Comparison of ENCODE assay signal across 19 mouse cellular contexts in genomic region chr6:40347772-40348111, GRCm38 (mm10). TPM values are rescaled to one million over a fixed set of nuclear protein-coding genes. Genes with fewer than 3 reads are reported as not detected.
DNase-seq lines count a peak whose midpoint lies in the region; ATAC-seq lines count a peak whose summit lies in the region.
"Had no signal": no experiment of that assay in that cellular context is flagged by ENCODE, and none has a peak within 500 bp of the region (broad histone marks: within the 10 kb centered on the region; RNA-seq: fewer than 3 reads in every experiment).

No protein-coding gene starts in this region.

- no peak overlapping the region for H3K4me3 ChIP-seq in forebrain, embryonic 14.5 days (ENCODE audit: low read depth, low read length)
- no peak overlapping the region for H3K4me3 ChIP-seq in forebrain, embryonic 10.5 days
- no peak overlapping the region for H3K4me3 ChIP-seq in hindbrain, embryonic 16.5 days (ENCODE audit: low read length)
- no peak overlapping the region for H3K4me3 ChIP-seq in hindbrain, embryonic 10.5 days
- no peak overlapping the region for H3K4me3 ChIP-seq in lung, embryonic 16.5 days (ENCODE audit: low read length)
- no peak overlapping the region for H3K4me3 ChIP-seq in stomach, embryonic 15.5 days (replicated peaks)
- H3K4me3 ChIP-seq: embryonic facial prominence, embryonic 12.5 days; erythroblast, embryonic 14.5 days; heart, embryonic 10.5 days; kidney, embryonic 15.5 days; limb, embryonic 10.5 days; midbrain, embryonic 12.5 days had no signal

- H3K4me1 ChIP-seq in forebrain, embryonic 14.5 days (ENCODE audit: control insufficient read depth, insufficient read depth, low read length), result no peaks in the 10 kb centered on the region
- H3K4me1 ChIP-seq in forebrain, embryonic 10.5 days, result no peaks in the 10 kb centered on the region
- H3K4me1 ChIP-seq in hindbrain, embryonic 16.5 days (ENCODE audit: control insufficient read depth, insufficient read depth, low read depth, low read length), result peaks cover 7% of the 10 kb centered on the region
- H3K4me1 ChIP-seq in hindbrain, embryonic 10.5 days (replicated peaks), result no peaks in the 10 kb centered on the region
- H3K4me1 ChIP-seq in lung, embryonic 16.5 days (replicated peaks; ENCODE audit: control insufficient read depth, insufficient read depth, low read length), result 0 out of 2 replicates have a peak, but pooled peaks cover 3% of the 10 kb centered on the region
- H3K4me1 ChIP-seq in stomach, embryonic 15.5 days, result no peaks in the 10 kb centered on the region
- H3K4me1 ChIP-seq: embryonic facial prominence, embryonic 12.5 days; limb, embryonic 10.5 days; midbrain, embryonic 12.5 days had no signal

- 0 out of 2 replicates have a peak, but pooled peaks cover 15% of the 10 kb centered on the region for H3K36me3 ChIP-seq in forebrain, embryonic 14.5 days (ENCODE audit: control insufficient read depth, insufficient read depth, low read length)
- peaks cover 32% of the 10 kb centered on the region for H3K36me3 ChIP-seq in forebrain, embryonic 10.5 days (replicated peaks)
- peaks cover 5% of the 10 kb centered on the region for H3K36me3 ChIP-seq in hindbrain, embryonic 16.5 days (ENCODE audit: control insufficient read depth, insufficient read depth, low read length)
- peaks cover 38% of the 10 kb centered on the region for H3K36me3 ChIP-seq in hindbrain, embryonic 10.5 days
- no peaks in the 10 kb centered on the region for H3K36me3 ChIP-seq in lung, embryonic 16.5 days (ENCODE audit: control insufficient read depth, insufficient read depth, low read length)
- H3K36me3 ChIP-seq in stomach, embryonic 15.5 days, result peaks cover 4% of the 10 kb centered on the region; the same call in 1 of the 2 replicates

- H3K4me2 ChIP-seq in forebrain, embryonic 14.5 days (ENCODE audit: low read length), result no peak overlapping the region
- no peak overlapping the region for H3K4me2 ChIP-seq in hindbrain, embryonic 16.5 days (ENCODE audit: low read length)
- H3K4me2 ChIP-seq in lung, embryonic 16.5 days (ENCODE audit: low read depth, low read length), result no peak overlapping the region
- H3K4me2 ChIP-seq in stomach, embryonic 15.5 days, result no peak overlapping the region
- H3K4me2 ChIP-seq: embryonic facial prominence, embryonic 12.5 days; kidney, embryonic 15.5 days; midbrain, embryonic 12.5 days had no signal

- peak; percentile 48; the same call in 1 of the 2 replicates for ATAC-seq in forebrain, embryonic 14.5 days
- ATAC-seq in hindbrain, embryonic 16.5 days, result peak; percentile 30; the same call in 1 of the 2 replicates
- ATAC-seq in lung, embryonic 16.5 days (ENCODE audit: low read depth), result no peak
- ATAC-seq in stomach, embryonic 15.5 days (ENCODE audit: insufficient read depth, low FRiP score, low read depth), result no peak
- ATAC-seq: CD4-positive, CD25-positive, alpha-beta regulatory T cell, adult 4 months; liver, postnatal 0 days had no signal

- no peaks in the 10 kb centered on the region for H3K27me3 ChIP-seq in forebrain, embryonic 14.5 days (replicated peaks; ENCODE audit: control insufficient read depth, insufficient read depth, low read length)
- no peaks in the 10 kb centered on the region for H3K27me3 ChIP-seq in forebrain, embryonic 10.5 days (ENCODE audit: poor library complexity, severe bottlenecking)
- H3K27me3 ChIP-seq in hindbrain, embryonic 16.5 days (replicated peaks; ENCODE audit: control insufficient read depth, insufficient read depth, low read length), result no peaks in the 10 kb centered on the region
- no peaks in the 10 kb centered on the region for H3K27me3 ChIP-seq in hindbrain, embryonic 10.5 days (ENCODE audit: insufficient read depth, poor library complexity, severe bottlenecking)
- H3K27me3 ChIP-seq in lung, embryonic 16.5 days (ENCODE audit: control insufficient read depth, insufficient read depth, low read depth, low read length), result no peaks in the 10 kb centered on the region
- H3K27me3 ChIP-seq in stomach, embryonic 15.5 days (replicated peaks), result no peaks in the 10 kb centered on the region
- H3K27me3 ChIP-seq: embryonic facial prominence, embryonic 12.5 days; kidney, embryonic 15.5 days; midbrain, embryonic 12.5 days had no signal

- 69% methylated on average over 1 of the region's 1 CpGs for WGBS in forebrain, embryonic 14.5 days
- 90% methylated on average over 1 of the region's 1 CpGs for WGBS in forebrain, embryonic 10.5 days
- 58% methylated on average over 1 of the region's 1 CpGs for WGBS in hindbrain, embryonic 16.5 days
- 91% methylated on average over 1 of the region's 1 CpGs for WGBS in hindbrain, embryonic 10.5 days
- WGBS in lung, embryonic 16.5 days, result 68% methylated on average over 1 of the region's 1 CpGs
- 44% methylated on average over 1 of the region's 1 CpGs for WGBS in stomach, embryonic 15.5 days

- H3K27ac ChIP-seq in forebrain, embryonic 14.5 days (ENCODE audit: low read depth, low read length), result 0 out of 2 replicates have a peak overlapping the region, but pooled peaks have one; percentile 50
- no peak overlapping the region for H3K27ac ChIP-seq in forebrain, embryonic 10.5 days
- no peak overlapping the region for H3K27ac ChIP-seq in hindbrain, embryonic 16.5 days (ENCODE audit: low read depth, low read length)
- no peak overlapping the region for H3K27ac ChIP-seq in hindbrain, embryonic 10.5 days
- H3K27ac ChIP-seq in lung, embryonic 16.5 days (ENCODE audit: low read length), result peak overlapping the region; percentile 26; the same call in 1 of the 2 replicates
- H3K27ac ChIP-seq in stomach, embryonic 15.5 days, result peak overlapping the region; percentile 48; the same call in 1 of the 2 replicates
- H3K27ac ChIP-seq: embryonic facial prominence, embryonic 12.5 days; heart, embryonic 10.5 days; kidney, embryonic 15.5 days; limb, embryonic 10.5 days; midbrain, embryonic 12.5 days had no signal

- DNase-seq in forebrain, embryonic 14.5 days (ENCODE audit: low spot score), result no peak
- DNase-seq in forebrain, embryonic 10.5 days (ENCODE audit: extremely low spot score, low spot score), result no peak
- no peak for DNase-seq in hindbrain, embryonic 10.5 days (ENCODE audit: low spot score)
- DNase-seq in lung, adult 18-20 months, result no peak
- DNase-seq in natural killer cell, adult 2 months (ENCODE audit: low spot score in 2 of 2), result no peak
- DNase-seq: adrenal gland, postnatal 14 days; liver, postnatal 0 days; thymus, postnatal 14 days had no signal

- no peaks in the 10 kb centered on the region for H3K9me3 ChIP-seq in forebrain, embryonic 14.5 days (replicated peaks; ENCODE audit: control insufficient read depth, low read length)
- no peaks in the 10 kb centered on the region for H3K9me3 ChIP-seq in forebrain, embryonic 10.5 days
- H3K9me3 ChIP-seq in hindbrain, embryonic 16.5 days (ENCODE audit: control insufficient read depth, low read length), result no peaks in the 10 kb centered on the region
- no peaks in the 10 kb centered on the region for H3K9me3 ChIP-seq in hindbrain, embryonic 10.5 days
- no peaks in the 10 kb centered on the region for H3K9me3 ChIP-seq in lung, embryonic 16.5 days (ENCODE audit: control insufficient read depth, low read length)
- no peaks in the 10 kb centered on the region for H3K9me3 ChIP-seq in stomach, embryonic 15.5 days
- H3K9me3 ChIP-seq: embryonic facial prominence, embryonic 12.5 days; G1E; heart, embryonic 10.5 days; kidney, embryonic 15.5 days; limb, embryonic 10.5 days; midbrain, embryonic 12.5 days had no signal

- no peak overlapping the region for H3K9ac ChIP-seq in forebrain, embryonic 14.5 days (ENCODE audit: low read length)
- H3K9ac ChIP-seq in hindbrain, embryonic 16.5 days (ENCODE audit: low read depth, low read length), result no peak overlapping the region
- H3K9ac ChIP-seq in lung, embryonic 16.5 days (ENCODE audit: low read length), result no peak overlapping the region
- no peak overlapping the region for H3K9ac ChIP-seq in stomach, embryonic 15.5 days
- H3K9ac ChIP-seq: embryonic facial prominence, embryonic 12.5 days; kidney, embryonic 15.5 days; liver, postnatal 0 days; midbrain, embryonic 12.5 days had no signal

RNA-seq across cellular contexts. Expression of gene Agk, which starts 22.8 kb away (rescaled TPM):
- polyA plus RNA-seq in forebrain, embryonic 14.5 days (2014; fragmentation: Nextera tagmentation; extraction: Ambion mirVana), result 49.5 and 56.7 TPM in 2 replicates
- 46.7 and 50.3 TPM in 2 replicates for polyA plus RNA-seq in forebrain, embryonic 10.5 days (2016; fragmentation: Nextera tagmentation; extraction: Ambion mirVana)
- polyA plus RNA-seq in hindbrain, embryonic 16.5 days (2015; fragmentation: Nextera tagmentation; extraction: Ambion mirVana), result 67.9 and 68.2 TPM in 2 replicates
- polyA plus RNA-seq in hindbrain, embryonic 10.5 days (2016; fragmentation: Nextera tagmentation; extraction: Ambion mirVana), result 41.9 and 44.8 TPM in 2 replicates
- polyA plus RNA-seq in lung, embryonic 16.5 days (2015; fragmentation: Nextera tagmentation; extraction: Ambion mirVana), result 38.3 and 41.1 TPM in 2 replicates
- 36.4 and 40.2 TPM in 2 replicates for polyA plus RNA-seq in stomach, embryonic 15.5 days (2015; fragmentation: Nextera tagmentation; extraction: Ambion mirVana)

Comparison
In these comparisons a context has a peak if more than half of its experiments do, and no peak if none do; other contexts are left out.
1. H3K27ac ChIP-seq: peak in forebrain, embryonic 14.5 days (single experiment), lung, embryonic 16.5 days (single experiment) and stomach, embryonic 15.5 days (single experiment); none in forebrain, embryonic 10.5 days (single experiment), hindbrain, embryonic 16.5 days (single experiment) and hindbrain, embryonic 10.5 days (single experiment).
2. ATAC-seq: peak in forebrain, embryonic 14.5 days (single experiment) and hindbrain, embryonic 16.5 days (single experiment); none in lung, embryonic 16.5 days (single experiment) and stomach, embryonic 15.5 days (single experiment).